Mouse (Mus musculus) megakaryocyte progenitor cell, adult 5-6 weeks (primary cell): Measurements from ENCODE around the gene Parvb. TPM values are rescaled to one million over a fixed set of nuclear protein-coding genes. Genes with fewer than 3 reads are reported as not detected.

ENCODE experiments used
- ATAC-seq: replicated peaks from 2 replicates; pipeline ENCODE4 v1.8.0; 2016; ENCODE audit warnings: mild to moderate bottlenecking, moderate TSS enrichment, inconsistent platforms; ENCODE audit not compliant: poor library complexity
- total RNA-seq, 2 experiments: library from RNA; stranded (forward) in 1 of 2; stranded (reverse) in 1 of 2; fragments of 157-497, 149-512 nt in 1 of 2; fragments of 200-1000 nt in 1 of 2; gene quantifications; 2 replicates each; pipeline versions ENCODE4 v1.2.3 to v1.2.4; 2015 to 2017

The Parvb gene
- 3.8 and 4.6 TPM in 2 replicates for total RNA-seq (2015)
- 0.33 and 1.5 TPM in 2 replicates for total RNA-seq (2017)

DNA sequence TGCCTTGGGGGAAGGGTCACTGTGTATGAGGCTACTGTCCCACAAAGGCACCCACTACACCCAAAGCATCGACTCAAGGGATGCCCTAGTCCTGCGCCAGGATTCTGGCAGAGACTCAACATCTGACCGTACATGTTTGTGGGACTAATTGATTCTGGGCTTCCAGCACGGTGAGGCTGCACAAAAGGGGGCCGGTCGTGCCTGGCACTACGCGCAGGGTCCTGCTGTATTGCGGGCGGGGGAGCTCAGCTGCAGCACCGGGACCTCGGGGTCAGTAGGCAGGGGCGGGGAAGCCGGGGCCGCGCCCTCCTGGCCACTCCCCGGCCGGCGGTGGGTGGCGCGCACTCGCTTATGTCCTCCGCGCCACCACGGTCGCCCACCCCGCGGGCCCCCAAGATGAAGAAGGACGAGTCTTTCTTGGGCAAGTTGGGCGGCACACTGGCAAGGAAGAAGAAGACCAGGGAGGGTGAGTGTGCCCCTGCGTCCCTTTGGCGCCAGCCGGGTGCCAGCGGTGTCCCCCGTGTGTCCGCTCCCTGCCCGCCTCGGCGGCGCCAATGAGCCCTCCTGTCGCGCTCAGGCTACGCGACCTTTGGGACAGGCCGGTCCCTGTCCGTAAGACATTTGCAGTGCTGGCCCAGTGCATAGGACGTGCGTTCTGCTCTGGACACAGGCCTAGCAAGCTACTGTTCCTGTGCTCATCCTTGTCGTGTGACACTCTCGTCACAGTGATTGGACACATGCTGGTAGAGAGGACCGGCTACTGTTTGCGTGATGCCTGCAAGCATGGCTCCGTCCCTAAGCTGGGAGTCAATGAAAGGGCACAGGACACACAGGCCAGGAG, at the start of gene Parvb:
Gene Parvb (plus strand): TSS at position 323 of the 841 bp plus-strand sequence.
- ATAC-seq: peak; percentile 22

- ATAC-seq: peak; percentile 48
Measured at GRCm38 (mm10) chr15:84183967-84184366, 47.9 kb upstream of the Parvb start.

DNA sequence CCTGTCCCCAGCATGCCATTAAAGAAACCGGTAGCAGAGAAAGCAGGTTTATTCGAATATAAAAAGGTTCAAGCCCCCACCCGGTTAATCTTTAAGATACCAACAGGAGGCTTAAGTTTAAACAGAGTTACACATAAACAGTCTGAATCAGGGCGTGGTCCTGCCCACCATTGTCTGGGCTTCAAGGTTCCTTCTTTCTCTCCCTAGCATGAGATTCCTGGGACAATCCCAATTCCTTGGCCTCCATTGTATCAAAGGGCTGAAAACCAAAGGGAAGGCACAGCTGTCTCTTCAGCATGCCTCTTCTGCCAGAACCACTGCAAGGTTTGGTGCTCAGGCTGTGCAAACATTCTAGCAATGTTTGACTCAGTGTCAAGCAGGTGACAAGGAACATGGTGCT, 45.6 kb upstream of the Parvb start:
- no peak for ATAC-seq

- ATAC-seq: no peak
Measured at GRCm38 (mm10) chr15:84188887-84189530, 42.8 kb upstream of the Parvb start.

GRCm38 (mm10) chr15:84189881-84190280, 42.0 kb upstream of the Parvb start:
- ATAC-seq: peak; percentile 45

- no peak for ATAC-seq
Measured at GRCm38 (mm10) chr15:84191724-84192057, 40.2 kb upstream of the Parvb start.

DNA sequence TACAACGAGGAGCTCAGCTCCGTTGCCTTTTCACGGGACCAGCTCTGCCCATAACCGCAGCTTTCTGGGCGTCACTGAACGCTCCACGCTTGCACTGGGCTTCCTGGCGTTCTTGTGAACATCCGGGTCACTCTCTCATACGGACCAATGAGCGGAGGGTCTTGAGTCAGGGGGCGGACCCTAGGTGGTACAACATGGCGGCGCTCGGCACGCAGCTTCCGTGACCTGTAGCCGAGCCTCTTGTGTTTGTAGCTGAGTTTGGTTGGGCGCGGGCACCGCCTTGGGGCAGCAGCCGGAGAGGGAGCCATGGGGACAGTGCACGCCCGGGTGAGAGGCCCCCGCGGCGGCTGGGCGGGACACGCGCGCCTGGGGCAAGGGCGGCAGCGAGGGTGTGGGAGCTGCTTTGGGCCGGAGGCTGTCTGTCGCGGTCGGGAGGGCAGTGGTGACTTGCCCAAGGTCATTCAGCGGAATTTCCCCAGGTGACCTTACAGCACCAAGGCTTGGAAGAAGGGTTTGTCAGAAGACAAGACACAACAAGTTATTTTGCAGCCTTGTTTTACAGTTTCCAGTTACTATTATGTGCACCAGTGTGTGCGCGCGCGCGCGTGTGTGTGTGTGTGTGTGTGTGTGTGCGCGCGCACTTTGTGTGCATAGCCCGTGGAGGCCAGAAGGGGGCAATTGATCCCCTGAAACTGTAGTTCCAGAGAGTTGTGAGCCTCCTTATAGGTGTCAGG, 39.6 kb upstream of the Parvb start, which contains the start of gene Samm50:
Gene Samm50 (plus strand): TSS at position 184 of the 734 bp plus-strand sequence.
- ATAC-seq: peak; percentile 97

DNA sequence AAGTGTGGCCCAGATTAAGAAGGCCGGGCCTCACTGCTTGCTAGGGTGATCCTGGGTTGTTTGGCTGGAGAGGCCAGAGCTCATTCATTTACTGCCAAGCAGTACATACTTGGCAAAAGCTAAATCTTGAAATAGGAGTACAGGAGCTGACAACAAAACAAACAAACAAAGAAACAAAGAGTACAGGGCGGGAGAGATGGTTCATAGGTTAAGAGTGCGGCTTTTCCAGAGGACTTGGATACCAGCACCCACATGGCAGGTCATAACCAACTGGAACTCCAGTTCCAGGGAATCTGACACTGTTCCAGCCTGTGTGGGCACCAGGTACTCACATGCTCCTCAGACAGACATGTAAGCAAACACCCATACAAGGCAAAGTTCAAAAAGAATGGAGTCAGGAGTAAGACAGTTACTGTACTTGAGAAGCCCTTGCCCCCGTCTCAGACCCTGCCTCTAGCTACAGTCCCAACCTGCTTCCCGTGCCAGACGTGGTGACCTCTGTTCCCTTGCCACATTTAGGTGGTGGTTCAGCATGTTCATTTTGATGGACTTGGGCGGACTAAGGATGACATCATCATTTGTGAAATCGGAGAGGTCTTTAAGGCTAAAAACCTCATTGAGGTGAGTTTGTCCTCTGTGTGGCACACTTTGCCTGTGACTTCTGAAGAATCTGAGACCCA, 35.2 kb upstream of the Parvb start:
- no peak for ATAC-seq

DNA sequence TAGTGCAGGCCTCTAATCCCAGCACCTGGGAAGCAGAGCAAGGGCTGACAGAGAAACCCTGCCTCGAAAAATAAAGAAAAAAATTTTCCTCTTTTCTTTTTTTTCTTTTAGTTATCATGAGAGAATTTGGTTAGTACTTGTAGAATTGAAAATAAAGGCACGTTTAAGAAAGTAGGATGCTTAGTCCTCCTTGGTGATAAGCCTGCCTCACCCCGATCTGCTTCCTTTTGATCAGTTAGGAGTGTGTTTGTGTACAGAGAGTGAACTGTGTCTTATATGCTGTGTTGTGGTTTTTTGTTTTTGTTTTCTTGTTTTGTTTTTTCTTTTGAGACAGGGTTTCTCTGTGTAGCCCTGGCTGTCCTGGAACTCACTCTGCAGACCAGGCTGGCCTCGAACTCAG, 24.5 kb upstream of the Parvb start:
- no peak for ATAC-seq

- ATAC-seq: peak; percentile 80
Measured at GRCm38 (mm10) chr15:84209517-84210412, 22.1 kb upstream of the Parvb start.

- ATAC-seq: no peak
Measured at GRCm38 (mm10) chr15:84210461-84210860, 21.4 kb upstream of the Parvb start.

- ATAC-seq: no peak
Measured at GRCm38 (mm10) chr15:84210941-84211340, 20.9 kb upstream of the Parvb start.

GRCm38 (mm10) chr15:84211564-84211963, 20.3 kb upstream of the Parvb start:
- no peak for ATAC-seq

DNA sequence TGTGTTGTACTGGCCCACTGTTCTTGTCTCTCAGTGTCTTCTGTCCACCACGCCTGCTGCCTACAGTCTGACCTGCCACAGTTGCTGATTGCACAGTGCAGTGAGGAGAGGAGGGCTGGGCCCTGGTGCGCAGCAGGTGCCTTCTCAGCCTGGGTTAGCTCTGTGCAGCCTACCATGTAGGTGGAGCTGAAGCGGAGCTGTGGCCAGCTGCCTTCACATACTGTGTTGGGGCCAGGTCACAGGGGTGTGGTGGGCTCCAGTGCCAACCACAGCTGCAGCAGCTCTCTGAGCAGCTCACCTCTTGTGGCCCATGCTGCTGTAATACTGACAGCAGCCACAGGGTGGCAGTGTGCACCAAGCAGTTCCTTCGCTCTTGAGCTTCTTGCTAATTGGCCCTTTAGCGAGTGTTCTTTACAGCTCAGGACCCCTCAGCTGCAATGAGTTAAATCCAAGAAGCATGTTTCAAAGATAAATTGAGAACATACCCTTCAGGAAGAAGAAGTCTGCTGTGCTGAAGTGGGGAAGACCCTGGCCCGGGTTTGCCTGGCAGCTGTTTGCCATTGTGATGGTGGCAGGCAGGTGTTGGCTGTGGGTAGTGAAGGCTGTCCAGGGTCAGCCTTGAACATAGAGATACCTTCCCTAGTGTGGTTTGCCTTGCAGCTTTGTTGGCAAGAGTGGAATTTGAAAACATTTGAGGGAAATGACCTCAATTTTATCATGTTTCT, 19.6 kb upstream of the Parvb start:
- ATAC-seq: peak; percentile 73

GRCm38 (mm10) chr15:84212756-84213105, 19.1 kb upstream of the Parvb start:
- ATAC-seq: no peak

DNA sequence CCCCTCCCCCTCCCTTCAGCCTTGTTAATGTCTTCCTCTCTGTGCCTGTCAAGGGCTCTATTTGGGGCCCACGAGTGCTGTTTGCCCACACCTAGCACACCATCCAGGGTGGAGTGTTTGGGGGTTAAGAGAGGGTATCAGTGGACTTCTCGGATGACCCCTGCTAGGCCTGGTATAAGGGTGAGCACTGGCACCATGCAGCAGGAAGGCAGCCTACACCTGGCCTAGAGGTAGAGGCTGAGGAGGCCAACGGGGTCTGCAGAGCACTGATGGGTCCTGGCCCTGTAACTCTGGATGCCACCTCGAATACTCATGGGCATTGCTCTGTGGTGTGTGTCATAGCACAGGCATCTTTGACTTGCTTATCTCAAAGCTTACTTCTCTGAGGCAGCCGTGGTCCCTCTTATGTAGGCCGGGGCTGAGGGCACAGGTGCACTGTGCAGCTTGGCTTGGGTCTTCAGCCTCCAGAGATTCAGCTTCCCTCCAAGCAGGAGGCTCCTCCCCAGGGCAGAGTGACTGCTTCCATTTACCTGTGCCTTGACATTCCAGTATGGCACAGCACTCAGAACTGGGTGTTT, 18.6 kb upstream of the Parvb start:
- ATAC-seq: no peak

DNA sequence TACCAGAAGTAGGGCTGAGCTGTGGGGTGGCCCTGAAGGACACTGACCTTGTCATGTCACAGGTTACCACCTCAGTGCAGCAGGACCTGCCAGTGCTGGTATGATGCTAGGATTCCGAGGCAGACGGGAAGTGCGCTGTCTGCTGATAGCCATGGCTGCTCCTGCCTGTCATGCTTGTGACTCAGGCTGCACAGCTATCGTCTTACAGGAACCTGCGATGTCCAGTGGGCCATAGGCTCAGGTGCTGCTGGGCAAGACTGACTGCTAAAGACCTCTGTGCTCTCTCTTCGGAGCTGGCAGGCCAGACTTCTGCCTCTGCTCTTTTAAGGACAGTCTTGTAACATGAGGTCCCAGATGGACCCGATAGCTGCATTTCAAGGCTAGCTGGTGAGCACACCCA, 17.4 kb upstream of the Parvb start:
- no peak for ATAC-seq

GRCm38 (mm10) chr15:84215273-84215672, 16.6 kb upstream of the Parvb start:
- ATAC-seq: no peak

DNA sequence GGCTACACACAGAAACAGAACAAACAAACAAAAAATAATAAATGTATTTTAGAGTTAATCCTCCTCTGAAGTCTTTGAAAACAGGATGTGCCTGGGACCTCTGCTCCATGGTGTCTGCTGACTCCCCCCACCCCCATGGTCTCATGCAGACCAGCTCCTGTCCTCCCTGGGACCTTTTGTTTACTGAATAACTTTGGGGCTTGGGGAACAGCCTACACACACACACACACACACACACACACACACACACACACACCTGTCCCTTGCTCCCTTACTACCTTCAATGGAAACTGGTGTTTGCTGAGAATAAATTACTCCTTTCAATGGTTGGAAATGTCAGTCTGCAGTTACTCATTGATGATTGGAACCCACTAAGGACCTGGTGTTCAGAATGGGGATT, 15.8 kb upstream of the Parvb start:
- ATAC-seq: no peak
